Mouse (Mus musculus): ENCODE data around the gene Fbrsl1.

The Fbrsl1 gene

GRCm38 (mm10) chr5:110361465-110361864, 86.8 kb downstream of the Fbrsl1 start:
- no peak for DNase-seq (ENCODE audit: low spot score)

DNA sequence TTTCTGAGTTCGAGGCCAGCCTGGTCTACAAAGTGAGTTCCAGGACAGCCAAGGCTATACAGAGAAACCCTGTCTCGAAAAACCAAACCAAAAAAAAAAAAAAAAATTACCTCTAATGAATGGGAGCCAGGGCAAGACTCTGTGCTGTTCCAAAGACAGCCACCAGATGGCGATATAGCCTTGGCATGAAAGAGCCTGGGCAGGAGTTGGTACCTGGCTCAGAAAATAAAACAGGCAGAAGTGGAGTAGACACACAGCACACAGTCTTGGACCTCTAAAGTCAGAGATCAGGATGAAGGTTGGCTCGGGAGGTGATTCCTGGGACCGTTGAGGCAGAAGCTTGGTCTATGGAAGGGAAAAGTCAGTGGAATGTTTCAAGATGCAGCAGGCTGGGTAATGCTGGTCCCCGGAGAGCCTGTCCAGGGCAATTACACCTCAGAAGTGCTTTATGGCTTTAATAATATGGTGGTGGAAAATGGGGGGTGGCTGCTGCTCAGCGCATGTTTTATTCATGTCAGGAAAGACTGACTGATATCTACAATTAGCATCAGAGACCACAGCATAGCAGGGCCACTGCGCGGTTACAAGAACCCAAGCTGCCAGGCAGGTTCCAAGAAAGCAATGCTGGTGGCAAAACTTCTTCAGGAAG, 90.6 kb downstream of the Fbrsl1 start:
- DNase-seq (ENCODE audit: low spot score): peak; percentile 79

GRCm38 (mm10) chr5:110354716-110355115, 93.6 kb downstream of the Fbrsl1 start:
- DNase-seq (ENCODE audit: low spot score): no peak

DNA sequence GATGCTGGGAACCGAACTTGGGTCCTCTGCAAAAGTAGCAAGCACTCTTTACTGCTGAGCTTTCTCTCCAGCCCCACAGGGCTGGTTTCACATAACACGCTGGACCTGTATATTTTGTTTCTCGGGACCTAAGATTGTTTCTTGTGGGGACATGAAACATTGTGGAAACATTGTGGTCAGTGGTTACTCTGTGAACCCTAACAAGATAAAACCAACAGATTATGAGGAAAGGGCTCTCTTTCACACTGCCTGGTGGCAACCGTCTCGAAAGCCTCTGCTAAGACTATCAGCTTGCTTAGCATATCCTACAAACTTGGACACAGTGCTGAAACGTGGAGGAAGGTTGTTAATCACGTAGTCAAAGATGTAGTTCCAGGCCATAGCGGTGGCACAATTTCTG, 101.3 kb downstream of the Fbrsl1 start:
- DNase-seq (ENCODE audit: low spot score): no peak

GRCm38 (mm10) chr5:110345553-110345952, 102.8 kb downstream of the Fbrsl1 start:
- DNase-seq (ENCODE audit: low spot score): no peak

DNA sequence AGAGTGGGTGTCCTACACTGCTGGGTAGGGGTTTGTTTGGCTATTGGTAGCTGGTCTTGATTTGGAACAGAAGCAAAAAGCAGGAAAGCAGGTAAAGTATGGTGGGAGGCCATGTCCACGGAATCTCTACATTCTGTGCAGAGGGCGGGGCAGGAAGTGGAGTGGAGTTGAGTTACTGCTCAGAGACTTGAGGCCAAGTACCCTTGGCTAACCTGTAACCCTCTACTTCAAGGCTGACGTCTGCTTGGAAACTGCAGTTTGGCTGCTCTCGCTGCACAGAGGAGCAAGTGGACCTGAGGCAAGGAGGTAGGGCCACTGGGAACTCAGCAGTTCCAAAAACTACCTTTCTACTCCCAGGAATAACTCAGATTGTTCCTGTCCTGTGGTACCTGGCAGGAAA, 103.8 kb downstream of the Fbrsl1 start, which contains the start of gene Lrcol1:
Gene Lrcol1 (plus strand): TSS at position 207 of the 400 bp plus-strand sequence.
- no peak for DNase-seq (ENCODE audit: low spot score)

DNA sequence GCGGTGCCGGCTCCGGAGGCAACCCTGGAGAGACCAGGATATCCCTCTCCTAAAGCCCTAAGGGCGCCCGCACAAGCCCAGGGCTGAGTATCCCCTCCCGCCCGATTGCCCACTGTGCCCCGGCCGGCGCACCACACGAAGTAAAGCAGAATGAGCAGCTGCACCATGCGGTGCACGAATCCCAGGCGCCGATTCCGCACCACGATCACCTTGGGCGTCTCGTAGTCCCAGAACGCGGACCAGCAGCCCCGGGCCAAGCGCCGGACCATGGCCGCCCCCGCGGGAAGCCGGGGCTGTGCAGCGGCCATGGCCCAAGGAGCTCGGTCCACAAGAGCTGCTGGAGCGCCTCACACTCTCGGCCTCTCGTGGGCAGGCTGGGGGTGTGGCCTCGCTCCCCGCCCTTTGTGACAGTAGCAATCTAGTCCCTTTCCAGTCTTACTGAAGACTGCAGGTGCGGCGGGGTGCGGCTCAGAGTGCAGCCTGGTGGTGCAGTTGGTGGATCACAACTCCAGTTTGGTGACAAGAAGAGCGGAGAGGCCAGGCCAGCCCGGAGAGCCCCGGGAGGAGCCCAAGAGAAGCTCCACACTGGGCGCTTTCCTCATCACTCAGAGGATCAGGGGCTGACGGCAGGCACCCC, 105.5 kb downstream of the Fbrsl1 start, which contains the start of gene P2rx2:
Gene P2rx2 (minus strand): TSS at position 565 of the 637 bp plus-strand sequence.
- peak; percentile 34 for DNase-seq (ENCODE audit: low spot score)

- no peak for DNase-seq (ENCODE audit: low spot score)
Measured at GRCm38 (mm10) chr5:110338792-110339191, 109.5 kb downstream of the Fbrsl1 start.

GRCm38 (mm10) chr5:110330508-110330907, 117.8 kb downstream of the Fbrsl1 start:
- DNase-seq (ENCODE audit: low spot score): no peak

DNA sequence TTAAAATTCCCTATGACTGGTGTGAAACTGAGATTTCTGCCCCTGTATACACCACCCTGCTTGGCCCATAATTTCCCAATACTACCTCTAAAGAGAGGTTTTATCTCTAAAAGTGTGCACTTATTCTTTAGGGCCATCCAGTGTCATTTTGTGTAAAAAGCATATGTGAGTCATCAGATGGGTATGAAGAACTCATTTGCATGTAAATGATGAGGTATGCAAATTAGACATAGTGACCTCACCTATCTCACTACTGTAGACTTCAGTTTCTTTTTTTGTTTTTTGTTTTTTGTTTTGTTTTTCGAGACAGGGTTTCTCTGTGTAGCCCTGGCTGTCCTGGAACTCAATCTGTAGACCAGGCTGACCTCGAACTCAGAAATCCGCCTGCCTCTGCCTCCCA, 135.2 kb downstream of the Fbrsl1 start:
- no peak for DNase-seq (ENCODE audit: low spot score)
